In the genomic region with DNA sequence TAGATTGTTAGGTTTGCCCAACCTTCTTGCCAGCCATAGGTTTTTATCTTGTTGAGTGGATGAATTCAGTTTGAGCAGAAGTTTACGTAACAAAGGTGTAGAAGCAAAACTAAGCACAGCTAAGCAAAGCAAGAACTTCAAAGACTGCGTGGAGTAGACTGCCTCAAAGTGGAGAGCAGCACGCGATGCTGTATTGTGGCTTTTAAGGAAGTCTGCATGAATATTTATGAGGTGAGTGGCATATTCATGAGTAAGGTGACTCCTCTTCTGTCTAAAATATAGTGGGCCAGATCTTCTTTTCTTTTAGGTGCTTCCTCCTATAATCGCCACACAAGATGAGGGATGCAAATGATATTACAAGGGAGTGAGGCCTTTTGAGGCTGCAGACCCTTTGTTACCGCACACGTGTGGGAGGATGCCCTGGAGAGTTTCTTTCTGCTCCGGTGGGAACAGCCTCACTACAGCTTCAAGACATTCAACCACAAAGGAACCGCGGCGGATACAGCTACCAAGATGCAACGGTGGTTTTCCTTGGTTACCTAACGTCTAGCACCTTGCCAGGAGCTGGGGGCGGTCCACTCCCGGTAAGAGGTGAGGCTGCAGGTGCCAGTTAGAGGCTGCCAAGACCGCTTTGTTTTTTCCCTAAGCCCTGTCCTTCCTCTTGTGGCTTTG, we compare ENCODE assay signal across 8 mouse cellular contexts. TPM values are rescaled to one million over a fixed set of nuclear protein-coding genes. Genes with fewer than 3 reads are reported as not detected.
A peak's percentile ranks its signal among the peaks of the same experiment; 100 is the strongest.
DNase-seq lines count a peak whose midpoint lies in the region; ATAC-seq lines count a peak whose summit lies in the region.

No protein-coding gene starts in this region.

- DNase-seq in heart, adult 8-10 months (ENCODE audit: low spot score), result no peak
- peak; percentile 50 for DNase-seq in thymus, postnatal 4 days
- no peak for DNase-seq in urinary bladder, postnatal 25 days (ENCODE audit: low spot score)
- DNase-seq in cerebellum, adult 8-10 months, result no peak

- no peaks in the 10 kb centered on the region; the same call in 1 of the 2 replicates for H3K27me3 ChIP-seq in heart, embryonic 15.5 days
- H3K27me3 ChIP-seq in midbrain, embryonic 13.5 days, result peaks cover 14% of the 10 kb centered on the region; the same call in 1 of the 2 replicates

- no peaks in the 10 kb centered on the region for H3K9me3 ChIP-seq in heart, embryonic 15.5 days (replicated peaks)
- no peaks in the 10 kb centered on the region for H3K9me3 ChIP-seq in midbrain, embryonic 13.5 days

- H3K36me3 ChIP-seq in heart, embryonic 15.5 days, result no peaks in the 10 kb centered on the region
- H3K36me3 ChIP-seq in midbrain, embryonic 13.5 days, result no peaks in the 10 kb centered on the region

- 4% methylated on average over 16 of the region's 16 CpGs for WGBS in heart, embryonic 15.5 days
- WGBS in midbrain, embryonic 13.5 days, result 1% methylated on average over 16 of the region's 16 CpGs

- H3K4me1 ChIP-seq in heart, embryonic 15.5 days (replicated peaks), result peaks cover 7% of the 10 kb centered on the region; the same call in 1 of the 2 replicates
- H3K4me1 ChIP-seq in midbrain, embryonic 13.5 days (replicated peaks), result peaks cover 16% of the 10 kb centered on the region

- no peak for ATAC-seq in heart, embryonic 15.5 days (replicated peaks; ENCODE audit: insufficient number of reproducible peaks, insufficient read depth, low FRiP score, low read depth)
- ATAC-seq in activated CD4-positive, CD25-positive, alpha-beta regulatory T cell, adult 4 months, result peak; percentile 62
- ATAC-seq in granulocyte monocyte progenitor cell, adult 5-6 weeks (replicated peaks; ENCODE audit: poor library complexity, severe bottlenecking), result peak; percentile 40
- ATAC-seq in midbrain, embryonic 13.5 days, result peak; percentile 79

- 0 out of 2 replicates have a peak overlapping the region, but pooled peaks have one; percentile 24 for H3K4me3 ChIP-seq in heart, embryonic 15.5 days
- peak overlapping the region; percentile 37 for H3K4me3 ChIP-seq in midbrain, embryonic 13.5 days (replicated peaks)

- peak overlapping the region; percentile 51 for H3K4me2 ChIP-seq in heart, embryonic 15.5 days
- H3K4me2 ChIP-seq in midbrain, embryonic 13.5 days (replicated peaks), result peak overlapping the region; percentile 60

- no peak overlapping the region for H3K27ac ChIP-seq in heart, embryonic 15.5 days
- H3K27ac ChIP-seq in midbrain, embryonic 13.5 days, result peak overlapping the region; percentile 58

- H3K9ac ChIP-seq in heart, embryonic 15.5 days, result no peak overlapping the region
- H3K9ac ChIP-seq in midbrain, embryonic 13.5 days (replicated peaks), result peak overlapping the region; percentile 59

RNA-seq across cellular contexts. Expression of gene Rlf, which starts 16.2 kb away (rescaled TPM):
- polyA plus RNA-seq in heart, embryonic 15.5 days (2015; fragmentation: Nextera tagmentation; extraction: Ambion mirVana), result 16.3 and 19.2 TPM in 2 replicates
- total RNA-seq in heart, adult 8-10 months (2022), result 1 to 10 TPM; 9.0 to 9.7 (median 9.5) TPM
- 10 to 100 TPM; 13.3 to 17.6 TPM for polyA plus RNA-seq in activated CD4-positive, CD25-positive, alpha-beta regulatory T cell, adult 4 months (2017; shearing (Covaris generic))
- total RNA-seq in granulocyte monocyte progenitor cell, adult 5-6 weeks (2014; fragmentation: Nextera tagmentation), result 9.4 and 11.3 TPM in 2 replicates
- 23.1 and 23.7 TPM in 2 replicates for total RNA-seq in granulocyte monocyte progenitor cell, adult 5-6 weeks (2017)
- 33.4 and 35.6 TPM in 2 replicates for polyA plus RNA-seq in midbrain, embryonic 13.5 days (2015; fragmentation: Nextera tagmentation; extraction: Ambion mirVana)
